Mouse (Mus musculus) limb, embryonic 13.5 days (tissue): Measurements from ENCODE around the gene Arhgap44. TPM values are rescaled to one million over a fixed set of nuclear protein-coding genes. Genes with fewer than 3 reads are reported as not detected.

ENCODE experiments used
- ATAC-seq: fragments of 200-750 bp; cut with Nextera tagmentation; 2 replicates; pipeline ENCODE4 v1.8.0; 2017; ENCODE audit warnings: low read depth, moderate number of reproducible peaks, moderate TSS enrichment; ENCODE audit not compliant: low FRiP score
- H3K27ac ChIP-seq: fragments of 300-500 bp; sonication (generic); 2 replicates; pipeline ENCODE4 v1.5.1; 2015; ENCODE audit warnings: inconsistent platforms, mild to moderate bottlenecking, moderate library complexity
- H3K27me3 ChIP-seq: fragments of 300-500 bp; sonication (generic); 2 replicates; pipeline ENCODE4 v1.6.1; 2015; ENCODE audit warnings: mild to moderate bottlenecking, inconsistent platforms
- H3K36me3 ChIP-seq: fragments of 300-500 bp; sonication (generic); 2 replicates; pipeline ENCODE4 v1.6.1; 2015; ENCODE audit warnings: inconsistent platforms, mild to moderate bottlenecking, moderate library complexity
- H3K4me1 ChIP-seq: fragments of 300-500 bp; sonication (generic); 2 replicates; pipeline ENCODE4 v1.6.1; 2015; ENCODE audit warnings: inconsistent platforms
- H3K4me2 ChIP-seq: fragments of 300-500 bp; sonication (generic); replicated peaks from 2 replicates; pipeline ENCODE4 v1.6.1; 2015; ENCODE audit warnings: inconsistent platforms, mild to moderate bottlenecking, moderate library complexity
- H3K4me3 ChIP-seq: fragments of 300-500 bp; sonication (generic); 2 replicates; pipeline ENCODE4 v1.5.1; 2015; ENCODE audit warnings: moderate library complexity, mild to moderate bottlenecking, inconsistent platforms
- H3K9ac ChIP-seq: fragments of 300-500 bp; sonication (generic); 2 replicates; pipeline ENCODE4 v1.6.1; 2015; ENCODE audit warnings: mild to moderate bottlenecking, inconsistent platforms
- H3K9me3 ChIP-seq: fragments of 300-500 bp; sonication (generic); 2 replicates; pipeline ENCODE4 v1.6.1; 2016; ENCODE audit warnings: inconsistent platforms
- WGBS: fragments of 180-500 bp; shearing (Covaris S2); methylation state at CpG from one replicate; pipeline ENCODE4 v1.1.7; 2015; 5-methylcytosine and 5-hydroxymethylcytosine counted together
- polyA plus RNA-seq: library from polyadenylated mRNA; unstranded; fragments of >200 nt; fragmentation: Nextera tagmentation; extraction: Ambion mirVana; gene quantifications from 2 replicates; pipeline ENCODE4 v1.2.1, GENCODE M21; 2015

Gene Arhgap44
- polyA plus RNA-seq, 1 experiment from 2014 or later, result 5.5 TPM

DNA sequence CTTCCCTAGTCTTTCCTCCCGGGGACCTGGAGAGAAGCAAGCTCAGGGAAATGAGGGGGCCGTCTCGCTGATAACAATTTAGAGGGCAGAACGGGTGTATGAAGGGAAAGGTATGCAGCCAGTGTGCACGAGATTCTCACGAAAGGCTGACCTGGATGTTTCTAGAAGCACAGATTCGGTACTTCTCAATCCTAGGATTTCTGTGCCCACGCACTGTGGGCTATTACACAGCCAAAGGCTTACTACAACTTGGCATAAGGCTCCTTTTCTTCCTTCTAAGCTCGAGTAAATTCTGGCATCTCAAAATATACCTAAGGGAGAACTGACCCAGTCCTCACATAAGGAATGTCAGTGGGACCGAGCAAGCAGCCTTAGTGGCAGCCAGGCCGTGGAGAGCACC lies 61.6 kb downstream of the Arhgap44 start:
- H3K4me3 ChIP-seq, result no peak overlapping the region
- WGBS, result 70% methylated on average over 11 of the region's 11 CpGs
- no peaks in the 10 kb centered on the region for H3K4me1 ChIP-seq
- no peak overlapping the region for H3K9ac ChIP-seq
- H3K27me3 ChIP-seq, result no peaks in the 10 kb centered on the region
- H3K4me2 ChIP-seq, result no peak overlapping the region
- no peaks in the 10 kb centered on the region for H3K36me3 ChIP-seq
- no peaks in the 10 kb centered on the region for H3K9me3 ChIP-seq
- no peak overlapping the region for H3K27ac ChIP-seq
- ATAC-seq, result no peak

DNA sequence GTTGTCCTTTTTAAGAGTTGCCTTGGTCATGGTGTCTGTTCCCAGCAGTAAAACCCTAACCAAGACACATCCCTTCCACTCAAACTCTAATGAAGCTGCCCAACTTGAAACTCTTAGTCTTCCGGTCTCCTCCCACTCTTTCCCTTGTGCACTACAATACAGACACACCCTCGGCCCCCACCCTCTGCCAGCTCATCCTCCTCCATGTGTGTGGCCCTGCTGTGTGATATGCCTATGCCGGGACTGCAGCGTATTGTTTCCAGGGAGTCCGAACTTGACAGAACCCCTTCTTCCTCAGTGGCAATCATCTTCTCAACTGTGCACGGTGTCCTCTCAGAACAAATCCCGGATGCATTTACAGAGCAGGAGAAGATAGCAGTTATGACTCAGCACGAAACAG lies 62.7 kb downstream of the Arhgap44 start:
- no peaks in the 10 kb centered on the region for H3K9me3 ChIP-seq
- H3K27ac ChIP-seq, result no peak overlapping the region
- H3K4me1 ChIP-seq, result no peaks in the 10 kb centered on the region
- no peak overlapping the region for H3K9ac ChIP-seq
- 94% methylated on average over 8 of the region's 8 CpGs for WGBS
- no peak overlapping the region for H3K4me2 ChIP-seq
- no peak overlapping the region for H3K4me3 ChIP-seq
- no peaks in the 10 kb centered on the region for H3K36me3 ChIP-seq
- no peaks in the 10 kb centered on the region for H3K27me3 ChIP-seq
- ATAC-seq, result no peak

DNA sequence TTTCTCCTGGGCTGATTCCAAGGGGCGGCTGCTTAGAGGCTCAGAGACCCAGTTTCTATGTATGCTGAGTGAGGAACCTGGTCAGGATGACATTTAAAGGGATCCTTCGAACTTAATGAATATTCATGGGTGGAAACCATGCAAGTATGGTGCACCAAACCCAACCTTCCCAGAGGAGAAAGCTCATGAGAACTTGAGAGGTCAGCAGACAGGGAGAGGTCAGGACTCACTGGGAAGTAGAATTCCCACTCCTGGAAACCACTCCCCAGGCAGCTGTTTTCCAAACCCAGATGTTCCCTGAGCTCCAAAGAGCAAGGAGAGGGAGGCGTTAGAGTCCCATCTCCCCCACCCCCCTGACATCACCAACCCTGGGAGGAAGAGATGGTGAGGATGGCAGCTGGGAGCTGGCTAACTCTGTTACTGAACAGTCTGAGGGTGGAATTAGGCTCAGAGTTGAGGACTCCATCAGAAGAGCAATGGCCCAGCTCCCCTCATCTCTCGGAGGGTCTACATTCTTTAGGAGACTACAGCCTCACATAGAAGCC lies 65.2 kb downstream of the Arhgap44 start:
- no peaks in the 10 kb centered on the region for H3K9me3 ChIP-seq
- H3K9ac ChIP-seq, result no peak overlapping the region
- H3K4me2 ChIP-seq, result no peak overlapping the region
- H3K36me3 ChIP-seq, result no peaks in the 10 kb centered on the region
- no peak for ATAC-seq
- WGBS, result 65% methylated on average over 4 of the region's 4 CpGs
- H3K4me3 ChIP-seq, result no peak overlapping the region
- H3K27me3 ChIP-seq, result no peaks in the 10 kb centered on the region
- no peak overlapping the region for H3K27ac ChIP-seq
- no peaks in the 10 kb centered on the region for H3K4me1 ChIP-seq

DNA sequence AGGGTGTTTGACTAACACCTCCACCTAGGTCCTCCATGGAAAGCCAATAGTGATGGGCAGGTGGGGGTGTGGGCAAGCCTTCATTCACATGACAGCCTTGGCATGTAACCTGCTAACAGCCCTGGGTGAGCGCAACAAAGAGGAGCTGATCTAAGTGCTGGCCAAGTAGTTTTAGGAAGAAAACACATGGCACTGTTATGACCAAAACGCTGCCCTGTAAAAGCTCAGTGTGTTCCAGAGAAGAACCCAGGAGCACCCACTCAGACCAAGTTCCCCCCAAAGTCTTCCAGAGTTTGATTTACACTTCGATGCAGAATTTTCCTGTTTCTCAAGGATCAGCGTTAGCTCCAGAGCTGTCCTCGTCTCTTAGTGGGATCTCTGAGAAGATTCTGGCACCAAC lies 65.9 kb downstream of the Arhgap44 start:
- WGBS, result 89% methylated on average over 5 of the region's 5 CpGs
- H3K36me3 ChIP-seq, result no peaks in the 10 kb centered on the region
- H3K27me3 ChIP-seq, result no peaks in the 10 kb centered on the region
- H3K27ac ChIP-seq, result no peak overlapping the region
- H3K4me3 ChIP-seq, result no peak overlapping the region
- H3K4me2 ChIP-seq, result no peak overlapping the region
- no peaks in the 10 kb centered on the region for H3K9me3 ChIP-seq
- no peak overlapping the region for H3K9ac ChIP-seq
- no peak for ATAC-seq
- H3K4me1 ChIP-seq, result no peaks in the 10 kb centered on the region

DNA sequence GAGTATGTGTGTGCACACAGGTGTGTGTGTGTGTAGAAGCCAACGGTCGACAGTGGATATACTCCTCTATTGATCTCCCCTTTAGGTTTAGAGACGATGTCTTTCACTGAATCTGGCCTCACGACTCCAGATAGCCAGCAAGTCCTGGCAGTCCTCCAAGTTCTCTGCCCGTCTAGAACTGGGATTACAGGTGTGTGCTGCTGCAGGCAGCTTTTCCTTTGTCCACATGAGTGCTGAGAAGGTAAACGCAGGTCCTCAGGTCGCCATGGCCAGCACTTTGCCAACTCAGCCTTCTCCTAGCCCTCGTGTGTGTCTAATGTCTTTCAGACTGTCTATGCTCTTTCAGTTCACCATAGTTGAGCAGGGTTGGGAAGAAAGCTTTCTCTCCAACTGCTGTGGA lies 69.9 kb downstream of the Arhgap44 start:
- H3K4me3 ChIP-seq, result no peak overlapping the region
- peaks cover 6% of the 10 kb centered on the region; the same call in 1 of the 2 replicates for H3K9me3 ChIP-seq
- H3K27me3 ChIP-seq, result no peaks in the 10 kb centered on the region
- H3K27ac ChIP-seq, result no peak overlapping the region
- no peaks in the 10 kb centered on the region for H3K36me3 ChIP-seq
- no peak overlapping the region for H3K4me2 ChIP-seq
- WGBS, result 71% methylated on average over 8 of the region's 8 CpGs
- H3K4me1 ChIP-seq, result no peaks in the 10 kb centered on the region
- no peak for ATAC-seq
- no peak overlapping the region for H3K9ac ChIP-seq

DNA sequence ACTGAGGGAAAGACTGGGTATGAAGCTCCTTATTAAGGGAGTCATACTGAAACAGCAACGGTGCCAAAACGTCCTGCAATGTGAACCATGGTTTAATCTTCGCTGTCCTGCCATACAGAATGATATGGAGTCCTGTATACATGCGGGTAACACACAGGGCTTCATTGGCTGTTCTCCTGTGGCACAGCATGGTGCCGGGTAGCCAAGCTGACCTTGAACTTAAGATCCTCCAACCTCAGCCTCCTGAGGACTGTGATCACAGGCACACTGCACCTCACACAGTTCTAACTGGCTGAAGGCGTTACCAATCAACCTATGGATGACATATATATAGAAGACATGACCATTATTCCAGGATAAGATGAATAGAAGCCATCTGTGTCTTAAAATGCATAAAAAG lies 72.4 kb downstream of the Arhgap44 start:
- Histone ChIP-seq H3K4me3 (no peak overlapping the region), H3K36me3 (no peaks in the 10 kb centered on the region), H3K4me2 (no peak overlapping the region), H3K9ac (no peak overlapping the region), H3K27me3 (no peaks in the 10 kb centered on the region), H3K4me1 (no peaks in the 10 kb centered on the region), H3K9me3 (peaks cover 6% of the 10 kb centered on the region; the same call in 1 of the 2 replicates), H3K27ac (no peak overlapping the region)
- no peak for ATAC-seq
- 89% methylated on average over 6 of the region's 6 CpGs for WGBS

DNA sequence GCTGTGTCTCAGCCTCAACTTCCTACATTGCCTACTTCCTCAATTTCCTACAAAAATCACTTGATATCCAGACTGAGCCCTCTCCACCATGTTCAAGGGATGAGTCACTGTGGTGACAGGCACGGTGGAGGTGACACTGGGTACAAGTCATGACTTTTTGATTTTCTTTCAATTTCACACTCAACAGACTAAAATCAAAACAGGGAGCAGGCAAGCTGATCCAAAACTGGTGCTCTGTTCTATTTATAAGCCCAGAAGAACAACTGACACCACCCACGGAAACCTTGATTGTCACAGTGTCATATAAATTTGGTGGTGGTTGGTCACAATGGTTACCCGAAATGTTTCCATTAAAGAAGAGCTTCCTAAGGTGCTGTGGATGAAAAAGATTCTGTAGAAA lies 72.8 kb downstream of the Arhgap44 start:
- H3K4me3 ChIP-seq, result no peak overlapping the region
- no peak overlapping the region for H3K9ac ChIP-seq
- H3K27ac ChIP-seq, result no peak overlapping the region
- no peaks in the 10 kb centered on the region for H3K27me3 ChIP-seq
- peaks cover 6% of the 10 kb centered on the region; the same call in 1 of the 2 replicates for H3K9me3 ChIP-seq
- no peak for ATAC-seq
- no peaks in the 10 kb centered on the region for H3K36me3 ChIP-seq
- H3K4me1 ChIP-seq, result no peaks in the 10 kb centered on the region
- 87% methylated on average over 3 of the region's 3 CpGs for WGBS
- H3K4me2 ChIP-seq, result no peak overlapping the region

DNA sequence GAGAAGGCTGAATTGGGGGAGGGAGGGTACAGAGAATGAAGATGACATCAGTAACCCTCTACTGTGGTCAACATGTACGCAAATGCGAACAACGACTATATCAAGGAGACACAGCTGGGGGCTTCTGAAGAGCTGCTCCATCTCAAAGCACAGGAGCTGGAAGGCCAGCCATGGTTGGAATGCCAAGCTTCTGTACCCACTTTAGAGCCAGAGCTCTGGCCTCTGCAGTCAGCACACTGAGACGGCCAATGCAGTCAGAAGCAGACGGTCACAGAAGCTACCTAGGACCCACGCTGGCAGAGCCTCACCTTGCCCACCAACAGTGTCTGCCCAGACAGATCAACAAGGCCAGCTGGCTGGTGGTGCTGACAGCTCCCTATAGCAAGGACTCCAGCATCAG lies 73.5 kb downstream of the Arhgap44 start:
- no peaks in the 10 kb centered on the region for H3K36me3 ChIP-seq
- no peak overlapping the region for H3K27ac ChIP-seq
- H3K27me3 ChIP-seq, result no peaks in the 10 kb centered on the region
- no peak overlapping the region for H3K4me2 ChIP-seq
- no peak for ATAC-seq
- no peak overlapping the region for H3K4me3 ChIP-seq
- H3K4me1 ChIP-seq, result no peaks in the 10 kb centered on the region
- peaks cover 6% of the 10 kb centered on the region; the same call in 1 of the 2 replicates for H3K9me3 ChIP-seq
- H3K9ac ChIP-seq, result no peak overlapping the region
- WGBS, result 91% methylated on average over 6 of the region's 6 CpGs

DNA sequence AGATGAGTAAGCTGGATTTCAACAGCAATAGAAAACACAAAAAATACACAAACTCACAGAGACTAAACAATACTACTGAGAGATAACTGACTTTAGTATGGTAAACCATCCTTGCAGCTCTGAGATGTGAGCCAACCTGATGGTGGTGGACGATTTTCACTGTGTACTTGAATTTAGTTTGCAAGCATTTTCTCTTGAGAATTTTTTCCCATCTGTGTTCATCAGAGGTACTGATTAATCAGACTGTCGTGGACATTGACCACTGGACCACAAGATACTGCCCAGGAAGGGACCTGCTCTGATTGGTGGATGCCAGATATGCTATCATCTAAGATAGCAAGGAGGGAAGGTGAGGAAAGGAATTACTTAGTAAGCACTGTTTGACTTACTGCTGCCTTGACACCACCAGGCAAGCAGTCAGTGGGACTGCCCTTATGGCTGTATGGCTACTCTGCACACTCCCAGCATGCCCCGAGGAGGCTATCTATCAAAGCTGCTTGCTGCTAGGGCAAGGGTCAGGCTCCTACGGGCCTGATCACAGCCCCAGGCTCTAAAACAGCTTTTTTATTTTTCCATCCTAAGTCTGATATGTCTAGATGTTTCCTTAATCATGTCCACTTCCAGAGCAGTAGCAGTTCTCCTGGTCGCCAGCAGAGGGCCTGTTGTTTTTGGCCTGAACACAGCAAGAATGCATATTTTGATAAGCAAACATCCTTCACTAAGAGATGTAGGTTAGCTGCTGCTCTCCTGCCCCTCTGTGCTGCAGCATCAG lies 74.1 kb downstream of the Arhgap44 start:
- no peak for ATAC-seq
- Histone ChIP-seq H3K9me3 (peaks cover 6% of the 10 kb centered on the region; the same call in 1 of the 2 replicates), H3K27me3 (no peaks in the 10 kb centered on the region), H3K4me1 (no peaks in the 10 kb centered on the region), H3K4me2 (no peak overlapping the region), H3K36me3 (no peaks in the 10 kb centered on the region), H3K4me3 (no peak overlapping the region), H3K9ac (no peak overlapping the region), H3K27ac (no peak overlapping the region)
- WGBS, result 49% methylated on average over 5 of the region's 5 CpGs

DNA sequence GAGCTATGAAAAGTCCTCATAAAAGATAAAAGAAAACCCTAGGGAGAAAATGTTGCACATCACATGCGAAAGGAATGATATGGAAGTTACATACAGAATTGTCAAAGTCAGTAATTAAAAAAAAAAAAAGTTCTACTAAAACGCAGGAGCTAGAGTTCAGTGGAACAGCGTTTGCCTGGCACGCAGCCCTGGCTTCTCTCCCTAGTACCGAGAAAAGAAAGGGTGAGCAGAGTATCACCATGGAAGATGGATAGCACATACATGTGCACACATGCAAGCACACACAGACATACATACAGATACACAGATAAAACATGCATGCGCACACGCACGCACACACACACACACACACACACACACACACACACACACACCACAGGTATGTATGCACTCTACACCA lies 82.0 kb downstream of the Arhgap44 start:
- Histone ChIP-seq H3K4me2 (no peak overlapping the region), H3K9ac (no peak overlapping the region), H3K36me3 (no peaks in the 10 kb centered on the region), H3K4me3 (no peak overlapping the region), H3K4me1 (no peaks in the 10 kb centered on the region), H3K27ac (no peak overlapping the region), H3K27me3 (no peaks in the 10 kb centered on the region), H3K9me3 (no peaks in the 10 kb centered on the region)
- WGBS, result 79% methylated on average over 8 of the region's 8 CpGs
- no peak for ATAC-seq

DNA sequence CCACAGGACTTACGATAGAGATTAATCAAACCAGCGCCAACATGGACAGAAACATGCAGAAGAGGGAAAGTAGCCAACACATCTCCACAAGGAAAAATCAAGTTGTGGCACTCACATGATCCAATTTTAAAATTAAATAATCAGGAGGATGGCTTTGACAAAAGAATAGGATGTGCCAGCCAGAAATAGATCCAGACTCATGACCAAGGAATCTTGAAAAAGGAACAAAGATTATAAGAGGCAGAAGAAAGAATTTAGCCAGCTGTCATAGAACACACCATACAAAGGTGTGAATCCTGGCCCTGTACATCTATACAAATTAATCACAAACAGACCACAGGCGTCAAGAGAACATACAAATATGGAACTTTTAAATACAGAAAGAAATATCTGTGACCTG lies 82.5 kb downstream of the Arhgap44 start:
- Histone ChIP-seq H3K4me3 (no peak overlapping the region), H3K36me3 (no peaks in the 10 kb centered on the region), H3K27ac (no peak overlapping the region), H3K4me2 (no peak overlapping the region), H3K9me3 (no peaks in the 10 kb centered on the region), H3K4me1 (no peaks in the 10 kb centered on the region), H3K27me3 (no peaks in the 10 kb centered on the region), H3K9ac (no peak overlapping the region)
- no peak for ATAC-seq
- 88% methylated on average over 3 of the region's 3 CpGs for WGBS

DNA sequence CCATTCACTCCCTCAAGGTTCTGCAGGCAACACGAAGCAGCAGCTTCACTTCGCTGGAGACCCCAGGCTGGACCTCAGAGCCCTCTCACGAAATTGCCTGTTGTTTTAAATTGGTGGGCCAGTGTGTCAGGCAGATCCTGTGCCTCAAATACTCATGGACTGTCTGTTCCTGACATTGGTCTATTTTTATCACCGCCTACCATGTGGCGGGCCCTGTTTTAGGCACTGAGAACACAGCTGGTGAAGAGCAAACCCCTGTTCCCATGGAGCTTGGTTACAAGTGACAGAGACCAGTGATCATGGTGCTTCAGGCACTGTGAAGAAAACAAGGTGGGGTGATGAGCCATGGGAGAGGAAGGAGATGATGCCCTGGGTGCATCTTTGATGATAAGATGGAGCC lies 93.2 kb downstream of the Arhgap44 start:
- H3K4me2 ChIP-seq, result no peak overlapping the region
- H3K27me3 ChIP-seq, result no peaks in the 10 kb centered on the region
- H3K9ac ChIP-seq, result no peak overlapping the region
- H3K4me1 ChIP-seq, result no peaks in the 10 kb centered on the region
- no peak overlapping the region for H3K4me3 ChIP-seq
- H3K9me3 ChIP-seq, result no peaks in the 10 kb centered on the region
- H3K36me3 ChIP-seq, result no peaks in the 10 kb centered on the region
- 90% methylated on average over 5 of the region's 5 CpGs for WGBS
- no peak for ATAC-seq
- H3K27ac ChIP-seq, result no peak overlapping the region

DNA sequence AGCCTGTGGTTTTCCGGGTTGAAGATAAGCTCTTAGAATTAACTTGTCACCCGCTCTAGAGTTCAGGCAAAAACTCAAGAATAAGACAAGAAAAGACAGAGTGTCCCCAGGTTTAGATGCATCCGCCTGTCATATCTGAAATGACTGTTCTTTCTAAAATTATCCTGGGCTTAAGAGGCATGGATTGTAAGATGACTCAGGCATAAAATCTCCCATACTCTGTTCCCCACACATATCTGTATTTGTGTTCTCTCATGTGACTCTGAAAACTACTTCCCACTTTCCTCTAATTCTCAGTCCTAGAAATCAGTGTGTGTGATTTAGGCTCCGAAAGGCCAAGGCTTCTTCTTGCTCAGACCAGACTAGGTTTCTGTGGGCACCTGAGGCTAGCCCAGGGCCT lies 93.7 kb downstream of the Arhgap44 start:
- no peak overlapping the region for H3K4me3 ChIP-seq
- WGBS, result 89% methylated on average over 4 of the region's 4 CpGs
- H3K27ac ChIP-seq, result no peak overlapping the region
- H3K27me3 ChIP-seq, result no peaks in the 10 kb centered on the region
- no peaks in the 10 kb centered on the region for H3K36me3 ChIP-seq
- no peaks in the 10 kb centered on the region for H3K4me1 ChIP-seq
- no peak overlapping the region for H3K4me2 ChIP-seq
- ATAC-seq, result no peak
- H3K9ac ChIP-seq, result no peak overlapping the region
- H3K9me3 ChIP-seq, result no peaks in the 10 kb centered on the region
